Mouse (Mus musculus) limb, embryonic 15.5 days (tissue): ENCODE measurements at regions not wholly inside any gene's neighbourhood (a gene's known extent, or its start where the extent isn't known, plus 50 kb on each side); places are given as distances from the start of the nearest gene placed in this dataset.

Source experiments
- ATAC-seq: fragments of 200-750 bp; cut with Nextera tagmentation; 2 replicates; pipeline ENCODE4 v1.8.0; 2017; ENCODE audit warnings: low read depth, moderate TSS enrichment; ENCODE audit not compliant: insufficient number of reproducible peaks, low FRiP score, low TSS enrichment
- H3K27ac ChIP-seq: fragments of 300-500 bp; sonication (generic); 2 replicates; pipeline ENCODE4 v1.5.1; 2015; ENCODE audit warnings: moderate library complexity, mild to moderate bottlenecking, inconsistent platforms
- H3K27me3 ChIP-seq: fragments of 300-500 bp; sonication (generic); 2 replicates; pipeline ENCODE4 v1.6.1; 2015; ENCODE audit warnings: inconsistent platforms
- H3K36me3 ChIP-seq: fragments of 300-500 bp; sonication (generic); 2 replicates; pipeline ENCODE4 v1.6.1; 2015; ENCODE audit warnings: inconsistent platforms
- H3K4me1 ChIP-seq: fragments of 300-500 bp; sonication (generic); 2 replicates; pipeline ENCODE4 v1.6.1; 2015; ENCODE audit warnings: inconsistent platforms
- H3K4me2 ChIP-seq: fragments of 300-500 bp; sonication (generic); 2 replicates; pipeline ENCODE4 v1.6.1; 2015; ENCODE audit warnings: mild to moderate bottlenecking, inconsistent platforms
- H3K4me3 ChIP-seq: fragments of 300-500 bp; sonication (generic); 2 replicates; pipeline ENCODE4 v1.5.1; 2015; ENCODE audit warnings: mild to moderate bottlenecking, inconsistent platforms
- H3K9ac ChIP-seq: fragments of 300-500 bp; sonication (generic); 2 replicates; pipeline ENCODE4 v1.6.1; 2015; ENCODE audit warnings: inconsistent platforms
- H3K9me3 ChIP-seq: fragments of 300-500 bp; sonication (generic); 2 replicates; pipeline ENCODE4 v1.6.1; 2016; ENCODE audit warnings: inconsistent platforms
- WGBS: fragments of 180-500 bp; shearing (Covaris S2); methylation state at CpG from one replicate; pipeline ENCODE4 v1.1.7; 2015; 5-methylcytosine and 5-hydroxymethylcytosine counted together

- Histone ChIP-seq H3K36me3 (no peaks in the 10 kb centered on the region), H3K4me3 (no peak overlapping the region), H3K27ac (no peak overlapping the region; the same call in 1 of the 2 replicates), H3K4me2 (no peak overlapping the region), H3K9ac (no peak overlapping the region), H3K9me3 (no peaks in the 10 kb centered on the region), H3K27me3 (no peaks in the 10 kb centered on the region), H3K4me1 (peaks cover 13% of the 10 kb centered on the region)
- ATAC-seq = no peak
- whole genome bisulfite sequencing = 60% methylated on average over 9 of the region's 9 CpGs
Measured at GRCm38 (mm10) chr9:116323871-116324721, 148.9 kb upstream of the Tgfbr2 start.

GRCm38 (mm10) chr9:116321908-116322307, 146.7 kb upstream of the Tgfbr2 start:
- H3K4me1 ChIP-seq = peaks cover 10% of the 10 kb centered on the region
- ATAC-seq = no peak
- WGBS = 87% methylated on average over 6 of the region's 6 CpGs

GRCm38 (mm10) chr9:116319421-116319820, 144.3 kb upstream of the Tgfbr2 start:
- Histone ChIP-seq H3K36me3 (no peaks in the 10 kb centered on the region), H3K4me1 (peaks cover 7% of the 10 kb centered on the region), H3K9me3 (no peaks in the 10 kb centered on the region), H3K27me3 (no peaks in the 10 kb centered on the region), H3K9ac (no peak overlapping the region), H3K4me2 (no peak overlapping the region), H3K27ac (no peak overlapping the region), H3K4me3 (no peak overlapping the region)
- WGBS = 67% methylated on average over 3 of the region's 3 CpGs
- ATAC-seq = no peak

More at GRCm38 (mm10) chr9:116321908-116322307, 146.7 kb upstream of the Tgfbr2 start:
- H3K27me3 ChIP-seq = no peaks in the 10 kb centered on the region
- H3K4me2 ChIP-seq = no peak overlapping the region
- H3K9ac ChIP-seq = no peak overlapping the region
- H3K9me3 ChIP-seq = no peaks in the 10 kb centered on the region
- H3K27ac ChIP-seq = no peak overlapping the region
- no peak overlapping the region for H3K4me3 ChIP-seq
- no peaks in the 10 kb centered on the region for H3K36me3 ChIP-seq

- Histone ChIP-seq H3K9ac (no peak overlapping the region), H3K27me3 (no peaks in the 10 kb centered on the region), H3K4me3 (no peak overlapping the region), H3K27ac (no peak overlapping the region), H3K4me1 (no peaks in the 10 kb centered on the region), H3K9me3 (no peaks in the 10 kb centered on the region), H3K36me3 (no peaks in the 10 kb centered on the region), H3K4me2 (no peak overlapping the region)
- ATAC-seq = no peak
- WGBS = 78% methylated on average over 4 of the region's 4 CpGs
Measured at GRCm38 (mm10) chr9:116316582-116317095, 141.5 kb upstream of the Tgfbr2 start.

GRCm38 (mm10) chr9:116314803-116315202, 139.6 kb upstream of the Tgfbr2 start:
- Histone ChIP-seq H3K4me3 (no peak overlapping the region), H3K9me3 (no peaks in the 10 kb centered on the region), H3K27ac (no peak overlapping the region), H3K36me3 (no peaks in the 10 kb centered on the region), H3K27me3 (no peaks in the 10 kb centered on the region), H3K9ac (no peak overlapping the region), H3K4me1 (no peaks in the 10 kb centered on the region), H3K4me2 (no peak overlapping the region)
- ATAC-seq = no peak

GRCm38 (mm10) chr9:116313932-116314790, 139.0 kb upstream of the Tgfbr2 start:
- H3K4me1 ChIP-seq = no peaks in the 10 kb centered on the region
- no peak overlapping the region for H3K4me2 ChIP-seq
- no peaks in the 10 kb centered on the region for H3K9me3 ChIP-seq
- H3K27ac ChIP-seq = peak overlapping the region; percentile 22; the same call in 1 of the 2 replicates
- H3K4me3 ChIP-seq = no peak overlapping the region
- H3K36me3 ChIP-seq = no peaks in the 10 kb centered on the region
- H3K27me3 ChIP-seq = no peaks in the 10 kb centered on the region
- WGBS = 69% methylated on average over 14 of the region's 14 CpGs
- no peak overlapping the region for H3K9ac ChIP-seq
- ATAC-seq = no peak

- Histone ChIP-seq H3K9ac (no peak overlapping the region), H3K9me3 (no peaks in the 10 kb centered on the region), H3K4me1 (no peaks in the 10 kb centered on the region), H3K27me3 (no peaks in the 10 kb centered on the region), H3K27ac (no peak overlapping the region), H3K4me3 (no peak overlapping the region), H3K36me3 (no peaks in the 10 kb centered on the region), H3K4me2 (no peak overlapping the region)
- ATAC-seq = no peak
- 71% methylated on average over 3 of the region's 3 CpGs for WGBS
Measured at GRCm38 (mm10) chr9:116311364-116311763, 136.2 kb upstream of the Tgfbr2 start.

- peaks cover 5% of the 10 kb centered on the region; the same call in 1 of the 2 replicates for H3K4me1 ChIP-seq
- no peak overlapping the region for H3K27ac ChIP-seq
- no peak for ATAC-seq
- no peak overlapping the region for H3K4me3 ChIP-seq
- no peak overlapping the region for H3K9ac ChIP-seq
- H3K9me3 ChIP-seq = no peaks in the 10 kb centered on the region
- no peaks in the 10 kb centered on the region for H3K27me3 ChIP-seq
- H3K36me3 ChIP-seq = no peaks in the 10 kb centered on the region
- 63% methylated on average over 2 of the region's 2 CpGs for WGBS
- H3K4me2 ChIP-seq = no peak overlapping the region
Measured at GRCm38 (mm10) chr9:116301602-116302001, 126.4 kb upstream of the Tgfbr2 start.

GRCm38 (mm10) chr9:116298791-116299190, 123.6 kb upstream of the Tgfbr2 start:
- H3K27ac ChIP-seq = no peak overlapping the region
- no peaks in the 10 kb centered on the region for H3K27me3 ChIP-seq
- no peak overlapping the region for H3K4me3 ChIP-seq
- no peak overlapping the region for H3K9ac ChIP-seq
- no peaks in the 10 kb centered on the region for H3K9me3 ChIP-seq
- 77% methylated on average over 4 of the region's 4 CpGs for WGBS
- H3K36me3 ChIP-seq = no peaks in the 10 kb centered on the region
- no peak for ATAC-seq
- no peak overlapping the region for H3K4me2 ChIP-seq
- peaks cover 5% of the 10 kb centered on the region; the same call in 1 of the 2 replicates for H3K4me1 ChIP-seq

- no peaks in the 10 kb centered on the region for H3K9me3 ChIP-seq
- no peak overlapping the region for H3K4me2 ChIP-seq
- no peaks in the 10 kb centered on the region for H3K36me3 ChIP-seq
- no peaks in the 10 kb centered on the region for H3K27me3 ChIP-seq
- WGBS = 90% methylated on average over 7 of the region's 7 CpGs
- H3K27ac ChIP-seq = no peak overlapping the region
- H3K9ac ChIP-seq = no peak overlapping the region
- no peak overlapping the region for H3K4me3 ChIP-seq
- no peak for ATAC-seq
- peaks cover 6% of the 10 kb centered on the region; the same call in 1 of the 2 replicates for H3K4me1 ChIP-seq
Measured at GRCm38 (mm10) chr9:116296349-116296748, 121.2 kb upstream of the Tgfbr2 start.

GRCm38 (mm10) chr9:116294073-116294472, 118.9 kb upstream of the Tgfbr2 start:
- no peaks in the 10 kb centered on the region for H3K27me3 ChIP-seq
- H3K4me3 ChIP-seq = no peak overlapping the region
- no peak overlapping the region for H3K9ac ChIP-seq
- H3K4me1 ChIP-seq = peaks cover 6% of the 10 kb centered on the region; the same call in 1 of the 2 replicates
- no peak for ATAC-seq
- 70% methylated on average over 3 of the region's 3 CpGs for WGBS
- H3K36me3 ChIP-seq = no peaks in the 10 kb centered on the region
- H3K27ac ChIP-seq = peak overlapping the region; percentile 7; the same call in 1 of the 2 replicates
- H3K9me3 ChIP-seq = no peaks in the 10 kb centered on the region
- H3K4me2 ChIP-seq = no peak overlapping the region

GRCm38 (mm10) chr9:116293110-116293509, 118.0 kb upstream of the Tgfbr2 start:
- Histone ChIP-seq H3K4me1 (peaks cover 6% of the 10 kb centered on the region; the same call in 1 of the 2 replicates), H3K27me3 (no peaks in the 10 kb centered on the region), H3K36me3 (no peaks in the 10 kb centered on the region), H3K9ac (no peak overlapping the region), H3K4me2 (no peak overlapping the region), H3K4me3 (no peak overlapping the region), H3K9me3 (no peaks in the 10 kb centered on the region), H3K27ac (0 out of 2 replicates have a peak overlapping the region, but pooled peaks have one; percentile 47)
- no peak for ATAC-seq
- WGBS = 75% methylated on average over 6 of the region's 6 CpGs
